Mouse (Mus musculus) CD4-positive helper T cell, adult 2 months (primary cell): Measurements from ENCODE around the gene Dlgap1.

Source experiments
- DNase-seq: peaks from one replicate; pipeline ENCODE4 v3.0.0-alpha.2; 2012; ENCODE audit warnings: low read depth, missing footprints, low spot score

The Dlgap1 gene

DNA sequence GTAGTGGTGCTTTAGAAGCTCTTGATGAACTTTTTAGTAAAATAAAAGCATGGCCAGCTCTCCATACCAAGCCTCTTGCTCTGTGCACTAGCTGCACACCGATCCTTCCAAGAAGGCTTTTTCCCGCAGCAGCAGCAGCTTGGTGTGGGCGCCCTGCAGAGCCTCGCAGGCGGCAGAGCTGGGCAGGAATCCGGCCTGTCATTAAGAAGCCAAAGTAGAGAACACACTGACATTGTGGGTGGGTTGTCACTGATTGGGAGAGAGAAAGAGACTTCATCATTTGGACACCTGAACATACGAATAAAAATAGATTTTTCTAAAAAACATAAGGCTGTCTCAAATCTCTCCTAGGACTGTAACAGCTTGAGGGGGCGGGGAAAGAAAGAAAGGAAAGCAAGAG, 653.6 kb downstream of the Dlgap1 start:
- DNase-seq: no peak

DNA sequence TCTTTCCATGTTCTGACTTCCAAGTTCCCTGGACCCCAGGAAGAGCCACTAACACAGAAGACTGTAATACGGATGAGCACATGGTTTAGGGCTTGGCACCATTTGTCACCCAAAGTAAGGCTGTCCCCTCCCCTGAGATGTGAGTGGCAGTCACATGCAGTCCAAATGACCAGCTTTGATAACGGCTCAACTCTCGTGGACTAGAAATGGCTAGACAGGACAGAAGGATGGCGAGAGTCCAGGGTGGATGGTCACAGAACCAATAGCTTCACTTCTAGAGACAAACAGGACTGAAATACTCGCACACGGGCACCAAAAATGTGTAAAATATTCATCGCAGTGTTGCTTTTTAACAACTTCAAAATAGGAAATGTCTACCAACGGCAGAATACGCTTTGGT, 657.5 kb downstream of the Dlgap1 start:
- no peak for DNase-seq

DNA sequence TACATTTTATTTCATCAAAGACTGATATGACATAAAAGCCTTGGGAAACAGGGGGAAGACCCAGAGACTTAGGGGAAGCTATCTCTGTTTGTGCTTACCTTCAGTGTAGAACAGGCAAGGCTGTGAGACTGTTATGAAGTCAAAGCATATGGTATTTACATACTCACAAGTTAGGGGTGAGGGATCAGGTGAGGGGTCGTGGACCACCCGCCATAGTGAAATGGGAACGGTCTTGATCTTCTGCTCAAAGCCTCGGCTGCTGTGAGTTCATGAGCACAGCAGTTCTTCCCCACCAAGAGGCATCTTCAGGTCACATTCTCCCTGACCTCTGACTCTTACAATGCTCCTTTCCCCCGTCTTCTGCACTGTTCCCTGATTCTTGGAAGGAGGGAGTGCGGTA, 658.1 kb downstream of the Dlgap1 start:
- no peak for DNase-seq

GRCm38 (mm10) chr17:70629653-70630378, 660.9 kb downstream of the Dlgap1 start:
- no peak for DNase-seq

- DNase-seq: no peak
These were observed 664.5 kb downstream of the Dlgap1 start for GRCm38 (mm10) chr17:70633181-70633944.

DNA sequence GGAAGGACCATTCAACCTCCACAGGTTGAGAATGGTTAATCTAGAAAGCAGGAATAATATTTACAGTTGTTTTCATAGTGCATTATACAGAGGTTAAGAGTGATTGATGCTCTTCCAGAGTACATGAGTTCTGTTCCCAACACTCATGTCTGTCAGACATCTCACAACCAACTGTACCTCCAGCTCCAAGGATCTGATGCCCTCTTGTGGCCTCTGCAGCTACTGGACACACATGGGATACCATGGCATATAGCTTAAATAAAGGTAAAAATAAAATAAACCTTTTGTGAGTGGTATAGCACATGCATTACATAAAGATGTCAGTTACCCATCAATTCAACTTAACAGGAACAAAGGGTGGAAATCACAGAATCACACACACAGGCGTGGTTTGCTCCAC, 674.3 kb downstream of the Dlgap1 start:
- DNase-seq: no peak

GRCm38 (mm10) chr17:70646641-70647040, 677.8 kb downstream of the Dlgap1 start:
- no peak for DNase-seq

DNA sequence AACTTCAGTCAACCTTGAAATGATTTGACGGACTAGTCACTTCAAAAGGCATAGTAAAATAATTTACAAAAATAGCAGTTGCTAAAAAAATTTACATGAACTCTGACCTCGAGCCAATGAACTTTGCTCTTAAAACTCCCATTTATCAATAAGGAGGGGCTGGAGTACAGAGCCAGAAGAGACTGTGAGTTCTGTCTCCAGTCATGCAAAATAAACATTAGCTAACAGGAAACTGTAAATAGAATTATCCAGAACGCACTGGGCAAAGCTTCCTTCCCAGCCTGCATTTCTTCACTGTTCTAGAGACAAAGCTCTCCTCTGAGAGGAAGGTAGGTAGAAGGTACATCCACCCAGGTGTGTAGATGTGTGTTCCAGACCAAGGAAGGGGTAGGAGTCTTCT, 692.5 kb downstream of the Dlgap1 start:
- DNase-seq: no peak

- DNase-seq: no peak
These were observed 695.1 kb downstream of the Dlgap1 start for GRCm38 (mm10) chr17:70663992-70664391.

DNA sequence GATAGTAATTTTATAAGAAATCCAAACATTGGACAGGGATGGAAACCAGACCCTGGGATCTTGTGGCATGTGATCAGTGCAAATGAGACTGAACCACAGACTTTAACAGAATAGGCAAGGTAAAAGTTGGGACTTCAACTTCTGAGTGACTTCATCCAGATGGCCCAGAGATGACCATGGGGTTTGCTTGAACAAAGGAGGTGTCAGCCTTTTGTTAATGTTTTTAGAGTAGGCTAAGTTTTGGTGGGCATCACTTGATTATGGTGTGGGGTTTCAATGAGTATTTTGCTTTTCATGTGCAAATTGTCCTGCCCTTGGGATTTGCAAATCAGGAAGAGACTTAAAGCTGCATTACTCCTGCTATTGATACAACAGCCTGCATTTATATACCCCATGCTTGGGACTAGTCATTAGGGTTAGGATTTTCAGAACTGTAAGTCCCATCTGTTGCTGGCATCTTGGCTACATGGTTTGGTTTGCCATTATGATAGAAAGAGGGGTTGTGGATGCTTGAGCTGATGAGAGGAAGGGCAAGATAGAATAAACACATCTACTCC, 695.7 kb downstream of the Dlgap1 start:
- DNase-seq: no peak

DNA sequence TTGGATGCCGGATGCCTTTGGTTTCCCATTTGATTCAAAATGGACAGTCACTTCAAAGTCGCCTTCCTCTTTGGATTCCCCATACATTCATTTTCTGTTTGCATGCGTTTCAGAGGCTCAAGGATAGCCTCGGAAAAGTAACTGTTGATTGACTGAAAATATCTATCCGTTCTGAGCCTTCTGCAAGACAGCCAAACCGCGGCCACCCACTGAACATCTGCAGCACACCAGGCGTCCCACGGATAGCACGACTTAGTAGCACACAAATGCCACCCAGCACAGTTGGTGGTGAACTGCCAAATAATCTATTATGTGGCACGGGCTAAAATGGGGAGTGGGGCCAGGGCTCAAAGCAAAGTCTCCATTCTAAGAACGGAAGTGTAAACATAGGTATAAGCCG, 705.1 kb downstream of the Dlgap1 start:
- DNase-seq: no peak

DNA sequence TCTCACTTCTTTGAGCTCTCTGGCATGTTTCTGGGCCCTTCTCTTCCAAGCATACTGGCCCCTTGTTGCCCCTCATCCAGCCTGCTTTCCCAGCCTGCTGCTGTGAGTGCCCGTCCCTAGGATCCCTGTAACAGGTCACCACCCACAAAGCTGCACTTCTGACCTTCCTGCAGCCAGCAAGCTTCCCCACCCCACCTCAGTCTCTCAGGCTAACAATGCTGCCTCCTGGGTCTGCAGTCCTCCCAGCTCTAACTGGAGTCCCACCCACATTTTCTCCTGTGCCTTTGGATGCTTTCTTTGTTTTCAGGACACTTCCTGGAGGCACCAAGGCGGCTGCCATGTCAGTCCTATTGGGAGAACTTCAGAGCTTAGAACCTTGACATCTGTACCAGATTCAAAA, 707.6 kb downstream of the Dlgap1 start:
- DNase-seq: no peak

DNA sequence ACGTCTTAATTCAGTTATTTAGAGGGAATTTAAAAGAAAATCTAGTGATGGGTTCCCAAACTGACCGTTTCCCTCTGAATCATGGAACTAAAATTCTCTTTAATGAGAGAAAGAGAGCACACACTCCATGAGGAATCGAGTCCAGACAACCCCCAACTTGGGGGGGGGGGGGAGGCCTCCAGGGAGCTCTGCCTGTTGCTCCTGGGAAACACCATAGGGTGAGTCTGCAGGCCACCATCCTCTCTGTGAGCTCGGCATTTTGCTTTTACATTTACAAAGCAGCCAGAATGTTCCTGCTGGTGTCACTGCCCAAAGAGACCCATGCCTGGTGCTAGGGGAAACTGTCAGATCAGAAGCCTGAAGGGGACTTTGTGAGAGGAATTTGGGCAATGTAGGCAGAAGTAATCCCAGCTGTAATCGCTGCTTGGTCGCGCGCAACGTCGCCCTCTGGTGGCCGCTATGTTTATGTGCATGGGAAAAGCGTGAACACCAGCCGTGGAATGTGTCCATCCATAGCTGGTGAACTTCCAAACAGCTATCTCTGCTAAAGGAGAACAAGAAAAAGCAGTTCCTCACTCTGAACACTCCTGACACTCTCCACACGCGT, 714.8 kb downstream of the Dlgap1 start:
- peak; percentile 16 for DNase-seq

DNA sequence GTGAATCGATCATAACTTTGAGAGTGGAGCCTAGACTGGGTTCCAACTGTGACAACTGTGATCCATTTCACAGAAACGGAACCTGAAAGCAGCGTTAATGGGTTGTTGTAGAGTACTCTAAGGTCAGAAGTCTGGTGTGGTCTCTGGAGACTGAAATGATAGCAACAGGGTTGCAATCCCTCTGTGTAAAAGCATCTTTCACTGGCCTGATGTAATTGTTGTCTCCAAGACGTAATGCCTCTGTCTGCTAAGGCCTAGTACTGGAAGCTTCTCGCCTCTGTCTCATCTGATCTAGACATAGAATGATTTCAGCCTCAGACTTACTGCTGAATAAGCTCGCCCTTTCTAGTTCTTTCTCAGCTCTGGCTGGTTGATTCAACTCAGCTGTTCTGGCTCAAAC, 721.3 kb downstream of the Dlgap1 start:
- DNase-seq: no peak

- DNase-seq: no peak
These were observed 721.7 kb downstream of the Dlgap1 start for GRCm38 (mm10) chr17:70690598-70690997.

GRCm38 (mm10) chr17:70706976-70707818, 738.3 kb downstream of the Dlgap1 start:
- peak; percentile 58 for DNase-seq

DNA sequence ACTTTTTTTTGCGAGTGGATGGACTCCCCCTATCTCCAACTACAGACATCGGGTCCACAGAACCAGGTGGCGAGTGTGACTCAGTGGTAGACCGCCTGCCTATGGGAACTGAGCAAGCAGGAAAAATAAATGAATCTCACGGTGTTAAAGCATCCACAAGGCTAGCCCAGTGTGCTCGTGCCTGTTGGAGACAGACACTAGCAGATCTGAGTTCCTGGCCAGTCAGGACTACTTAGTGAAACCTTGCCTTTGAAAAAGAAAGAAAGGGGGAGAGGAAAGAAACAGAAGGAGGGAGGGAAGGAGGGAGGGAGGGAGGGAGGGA, 738.9 kb downstream of the Dlgap1 start:
- no peak for DNase-seq

DNA sequence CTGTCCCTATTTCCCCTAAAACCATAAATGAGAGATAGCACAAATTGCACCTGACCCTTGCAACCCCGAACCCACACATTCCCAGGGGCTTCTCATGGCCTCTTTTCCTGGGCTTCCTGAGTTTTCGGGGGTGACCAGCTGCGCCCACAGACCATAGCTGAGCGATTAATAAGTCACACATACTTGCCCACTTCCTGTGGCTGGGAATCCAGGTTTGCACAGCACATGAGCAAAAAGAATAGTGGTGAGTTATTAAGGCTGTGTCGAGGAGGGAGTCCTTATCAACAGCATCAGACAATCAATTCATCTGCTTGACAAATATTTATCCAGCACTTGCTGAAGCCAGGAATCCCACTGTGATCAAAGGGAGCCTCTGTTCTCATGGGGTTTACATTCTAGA, 740.7 kb downstream of the Dlgap1 start:
- no peak for DNase-seq

- no peak for DNase-seq
These were observed 744.6 kb downstream of the Dlgap1 start for GRCm38 (mm10) chr17:70713470-70713869.

GRCm38 (mm10) chr17:70719684-70720324, 750.9 kb downstream of the Dlgap1 start:
- DNase-seq: no peak

DNA sequence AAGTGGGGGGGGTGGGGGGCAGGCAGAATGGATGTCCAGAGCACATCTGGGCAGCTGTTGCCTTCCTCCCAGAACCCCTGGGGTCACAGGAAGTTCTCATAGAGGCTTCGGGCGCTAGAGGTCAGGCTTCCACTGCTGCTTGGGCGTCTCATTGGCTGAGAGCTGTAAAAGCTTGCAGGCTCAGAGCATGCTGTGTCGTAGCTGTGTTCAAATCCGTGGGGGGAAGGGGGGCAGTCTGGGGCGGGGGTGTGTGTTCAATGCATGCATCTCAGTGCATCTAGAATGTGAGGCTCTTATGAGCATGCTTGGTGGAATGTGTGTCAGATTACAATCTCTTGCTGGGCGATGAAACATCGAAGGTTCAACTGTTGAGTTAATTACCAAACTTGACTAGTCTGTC, 751.9 kb downstream of the Dlgap1 start:
- no peak for DNase-seq
